Mouse (Mus musculus) liver, embryonic 11.5 days (tissue): ENCODE data around the gene Lrrc8d. TPM values are rescaled to one million over a fixed set of nuclear protein-coding genes. Genes with fewer than 3 reads are reported as not detected.

Source experiments
- ATAC-seq: fragments of 200-750 bp; cut with Nextera tagmentation; replicated peaks from 2 replicates; pipeline ENCODE4 v1.8.0; 2017; ENCODE audit warnings: moderate number of reproducible peaks, mild to moderate bottlenecking, moderate TSS enrichment, moderate library complexity; ENCODE audit not compliant: low FRiP score
- DNase-seq: peaks from one replicate; pipeline ENCODE4 v3.0.0-alpha.2; 2017; ENCODE audit warnings: low spot score
- H3K27ac ChIP-seq: fragments of 300-500 bp; sonication (generic); 2 replicates; pipeline ENCODE4 v1.5.1; 2014; ENCODE audit warnings: mild to moderate bottlenecking, low read depth, low read length, control low read depth
- H3K27me3 ChIP-seq: fragments of 300-500 bp; sonication (generic); replicated peaks from 2 replicates; pipeline ENCODE4 v1.6.1; 2014; ENCODE audit warnings: low read length, mixed read lengths; ENCODE audit not compliant: control insufficient read depth, insufficient read depth
- H3K36me3 ChIP-seq: fragments of 300-500 bp; sonication (generic); 2 replicates; pipeline ENCODE4 v1.6.1; 2014; ENCODE audit warnings: mild to moderate bottlenecking, low read length, moderate library complexity, mixed read lengths; ENCODE audit not compliant: control insufficient read depth, insufficient read depth
- H3K4me1 ChIP-seq: fragments of 300-500 bp; sonication (generic); replicated peaks from 2 replicates; pipeline ENCODE4 v1.6.1; 2014; ENCODE audit warnings: low read length, mixed read lengths; ENCODE audit not compliant: control insufficient read depth, insufficient read depth
- H3K4me2 ChIP-seq: fragments of 300-500 bp; sonication (generic); 2 replicates; pipeline ENCODE4 v1.6.1; 2014; ENCODE audit warnings: mild to moderate bottlenecking, control low read depth, moderate library complexity
- H3K4me3 ChIP-seq: fragments of 300-500 bp; sonication (generic); 2 replicates; pipeline ENCODE4 v1.5.1; 2014; ENCODE audit warnings: low read depth, low read length, control low read depth
- H3K9ac ChIP-seq: fragments of 300-500 bp; sonication (generic); 2 replicates; pipeline ENCODE4 v1.6.1; 2014; ENCODE audit warnings: low read depth, low read length, control low read depth
- H3K9me3 ChIP-seq: fragments of 300-500 bp; sonication (generic); 2 replicates; pipeline ENCODE4 v1.6.1; 2016; ENCODE audit warnings: low read length, inconsistent platforms, mixed read lengths; ENCODE audit not compliant: control insufficient read depth
- WGBS: fragments of 180-500 bp; shearing (Covaris S2); extraction: QIAGEN DNeasy Blood & Tissue Kit; methylation state at CpG from one replicate; pipeline ENCODE4 v1.1.7; 2014; 5-methylcytosine and 5-hydroxymethylcytosine counted together
- polyA plus RNA-seq: library from polyadenylated mRNA; unstranded; fragments of >200 nt; fragmentation: Nextera tagmentation; extraction: Ambion mirVana; gene quantifications from 2 replicates; pipeline ENCODE4 v1.2.1, GENCODE M21; 2014

Lrrc8d gene
- polyA plus RNA-seq, 1 experiment from 2014 or later, result 18.0 TPM

GRCm38 (mm10) chr5:105757978-105758377 lies 58.2 kb downstream of the Lrrc8d start:
- Histone ChIP-seq H3K27ac (peak overlapping the region; percentile 21), H3K4me3 (no peak overlapping the region), H3K27me3 (no peaks in the 10 kb centered on the region), H3K4me1 (peaks cover 30% of the 10 kb centered on the region), H3K9ac (no peak overlapping the region), H3K36me3 (no peaks in the 10 kb centered on the region), H3K4me2 (peak overlapping the region; percentile 2; the same call in 1 of the 2 replicates), H3K9me3 (no peaks in the 10 kb centered on the region)
- 73% methylated on average over 17 of the region's 17 CpGs for WGBS
- DNase-seq (no peak), ATAC-seq (no peak)

GRCm38 (mm10) chr5:105758866-105759265 lies 59.1 kb downstream of the Lrrc8d start:
- Histone ChIP-seq H3K4me2 (no peak overlapping the region), H3K27me3 (no peaks in the 10 kb centered on the region), H3K36me3 (no peaks in the 10 kb centered on the region), H3K27ac (no peak overlapping the region; the same call in 1 of the 2 replicates), H3K9ac (no peak overlapping the region), H3K4me3 (no peak overlapping the region), H3K9me3 (no peaks in the 10 kb centered on the region), H3K4me1 (peaks cover 30% of the 10 kb centered on the region)
- WGBS, result 80% methylated on average over 9 of the region's 9 CpGs
- DNase-seq (no peak), ATAC-seq (no peak)

- no peaks in the 10 kb centered on the region; the same call in 1 of the 2 replicates for H3K36me3 ChIP-seq
- no peaks in the 10 kb centered on the region for H3K9me3 ChIP-seq
- no peak overlapping the region for H3K4me3 ChIP-seq
- no peak for DNase-seq
- no peak overlapping the region for H3K27ac ChIP-seq
- H3K4me1 ChIP-seq, result peaks cover 10% of the 10 kb centered on the region
- WGBS, result 61% methylated on average over 11 of the region's 11 CpGs
- no peaks in the 10 kb centered on the region for H3K27me3 ChIP-seq
- no peak for ATAC-seq
- no peak overlapping the region for H3K4me2 ChIP-seq
- H3K9ac ChIP-seq, result no peak overlapping the region
Measured at GRCm38 (mm10) chr5:105761848-105762482, 62.2 kb downstream of the Lrrc8d start.

- WGBS, result 92% methylated on average over 10 of the region's 10 CpGs
- H3K27me3 ChIP-seq, result no peaks in the 10 kb centered on the region
- H3K36me3 ChIP-seq, result no peaks in the 10 kb centered on the region; the same call in 1 of the 2 replicates
- H3K9me3 ChIP-seq, result no peaks in the 10 kb centered on the region
- ATAC-seq, result no peak
- H3K4me1 ChIP-seq, result peaks cover 20% of the 10 kb centered on the region
- no peak overlapping the region for H3K4me3 ChIP-seq
- no peak for DNase-seq
- H3K9ac ChIP-seq, result no peak overlapping the region
- H3K4me2 ChIP-seq, result no peak overlapping the region
- no peak overlapping the region for H3K27ac ChIP-seq
Measured at GRCm38 (mm10) chr5:105764369-105764768, 64.6 kb downstream of the Lrrc8d start.

GRCm38 (mm10) chr5:105765386-105765785 lies 65.6 kb downstream of the Lrrc8d start:
- peaks cover 20% of the 10 kb centered on the region for H3K4me1 ChIP-seq
- H3K4me3 ChIP-seq, result no peak overlapping the region
- no peaks in the 10 kb centered on the region; the same call in 1 of the 2 replicates for H3K36me3 ChIP-seq
- H3K9ac ChIP-seq, result no peak overlapping the region
- H3K4me2 ChIP-seq, result no peak overlapping the region
- H3K9me3 ChIP-seq, result no peaks in the 10 kb centered on the region
- no peak for ATAC-seq
- WGBS, result 87% methylated on average over 4 of the region's 5 CpGs
- H3K27ac ChIP-seq, result no peak overlapping the region
- no peaks in the 10 kb centered on the region for H3K27me3 ChIP-seq
- DNase-seq, result no peak

GRCm38 (mm10) chr5:105776368-105776767 lies 76.6 kb downstream of the Lrrc8d start:
- H3K9me3 ChIP-seq, result no peaks in the 10 kb centered on the region
- DNase-seq, result no peak
- no peaks in the 10 kb centered on the region for H3K27me3 ChIP-seq
- H3K4me1 ChIP-seq, result peaks cover 13% of the 10 kb centered on the region
- H3K36me3 ChIP-seq, result no peaks in the 10 kb centered on the region
- 80% methylated on average over 5 of the region's 5 CpGs for WGBS
- H3K4me2 ChIP-seq, result no peak overlapping the region; the same call in 1 of the 2 replicates
- no peak overlapping the region for H3K9ac ChIP-seq
- no peak for ATAC-seq
- peak overlapping the region; percentile 65; the same call in 1 of the 2 replicates for H3K27ac ChIP-seq
- no peak overlapping the region for H3K4me3 ChIP-seq

- Histone ChIP-seq H3K9me3 (no peaks in the 10 kb centered on the region), H3K4me1 (peaks cover 13% of the 10 kb centered on the region), H3K36me3 (no peaks in the 10 kb centered on the region), H3K4me3 (no peak overlapping the region), H3K27ac (peak overlapping the region; percentile 65), H3K4me2 (peak overlapping the region; percentile 32), H3K9ac (no peak overlapping the region), H3K27me3 (no peaks in the 10 kb centered on the region)
- DNase-seq (no peak), ATAC-seq (peak; percentile 26; the same call in 1 of the 2 replicates)
- WGBS, result 61% methylated on average over 12 of the region's 12 CpGs
Measured at GRCm38 (mm10) chr5:105776978-105777593, 77.3 kb downstream of the Lrrc8d start.

- DNase-seq, result no peak
- WGBS, result 61% methylated on average over 8 of the region's 8 CpGs
- H3K36me3 ChIP-seq, result no peaks in the 10 kb centered on the region
- no peaks in the 10 kb centered on the region for H3K27me3 ChIP-seq
- peaks cover 11% of the 10 kb centered on the region for H3K4me1 ChIP-seq
- no peak overlapping the region for H3K9ac ChIP-seq
- H3K9me3 ChIP-seq, result no peaks in the 10 kb centered on the region
- H3K4me3 ChIP-seq, result no peak overlapping the region
- ATAC-seq, result peak; percentile 33
- peak overlapping the region; percentile 32 for H3K4me2 ChIP-seq
- peak overlapping the region; percentile 65 for H3K27ac ChIP-seq
Measured at GRCm38 (mm10) chr5:105777645-105778044, 77.9 kb downstream of the Lrrc8d start.
